Mouse (Mus musculus) left cerebral cortex, adult 2 months (tissue): ENCODE results near the gene Prss53. TPM values are rescaled to one million over a fixed set of nuclear protein-coding genes. Genes with fewer than 3 reads are reported as not detected.
"Not testable (repeated sequence)": the region's sequence is repeated elsewhere in the genome, so short reads cannot be mapped to it uniquely, and the experiment has no call there.

Source experiments
- DNase-seq, 2 experiments: peaks; one replicate each; pipeline ENCODE4 v3.0.0; 2021 to 2022; ENCODE audit warnings: low spot score in 2 of 2, mixed read lengths in 1 of 2; ENCODE audit errors: extremely low spot score in 1 of 2
- H3K27ac ChIP-seq: fragments of 200-600 bp; 2 replicates; pipeline ENCODE4 v1.8.1; 2022
- H3K4me3 ChIP-seq: fragments of 200-600 bp; 2 replicates; pipeline ENCODE4 v1.8.1; 2022
- CTCF ChIP-seq: fragments of 200-600 bp; IDR thresholded peaks from 2 replicates; pipeline ENCODE4 v1.8.1; 2022; ENCODE audit warnings: antibody characterized with exemption, mild to moderate bottlenecking, moderate library complexity
- intact Hi-C: fragments of 180-260 bp; cut with DNase I; formaldehyde crosslinking; loops from one replicate; pipeline ENCODE4 v1.15.1; 2025
- total RNA-seq, 2 experiments: library from RNA; stranded (reverse); gene quantifications; 2 replicates each; pipeline ENCODE4 v1.2.3; 2021

The Prss53 gene
- total RNA-seq, 2 experiments from 2014 or later: 2.1 to 2.8 TPM

DNA sequence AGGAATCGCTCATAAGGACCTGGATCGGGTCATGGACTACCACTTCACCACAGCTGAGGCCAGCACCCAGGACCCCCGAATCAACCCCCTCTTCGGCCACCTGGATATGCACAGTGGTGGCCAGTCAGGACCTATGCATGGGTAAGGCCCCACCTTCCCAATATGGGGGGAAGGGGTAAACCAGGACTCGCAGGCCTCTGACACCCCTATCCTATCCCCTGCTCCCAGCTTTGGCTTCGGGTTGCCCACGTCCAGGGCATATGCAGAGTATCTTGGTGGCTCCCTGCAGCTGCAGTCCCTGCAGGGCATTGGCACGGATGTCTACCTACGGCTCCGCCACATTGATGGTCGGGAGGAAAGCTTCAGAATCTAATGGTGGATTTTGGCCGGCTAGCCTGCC lies 17.2 kb upstream of the Prss53 start:
- Histone ChIP-seq H3K4me3 (no peak overlapping the region), H3K27ac (no peak overlapping the region)
- DNase-seq: no peak
- TF ChIP-seq CTCF: no peak
- intact Hi-C loops: no loop called here

DNA sequence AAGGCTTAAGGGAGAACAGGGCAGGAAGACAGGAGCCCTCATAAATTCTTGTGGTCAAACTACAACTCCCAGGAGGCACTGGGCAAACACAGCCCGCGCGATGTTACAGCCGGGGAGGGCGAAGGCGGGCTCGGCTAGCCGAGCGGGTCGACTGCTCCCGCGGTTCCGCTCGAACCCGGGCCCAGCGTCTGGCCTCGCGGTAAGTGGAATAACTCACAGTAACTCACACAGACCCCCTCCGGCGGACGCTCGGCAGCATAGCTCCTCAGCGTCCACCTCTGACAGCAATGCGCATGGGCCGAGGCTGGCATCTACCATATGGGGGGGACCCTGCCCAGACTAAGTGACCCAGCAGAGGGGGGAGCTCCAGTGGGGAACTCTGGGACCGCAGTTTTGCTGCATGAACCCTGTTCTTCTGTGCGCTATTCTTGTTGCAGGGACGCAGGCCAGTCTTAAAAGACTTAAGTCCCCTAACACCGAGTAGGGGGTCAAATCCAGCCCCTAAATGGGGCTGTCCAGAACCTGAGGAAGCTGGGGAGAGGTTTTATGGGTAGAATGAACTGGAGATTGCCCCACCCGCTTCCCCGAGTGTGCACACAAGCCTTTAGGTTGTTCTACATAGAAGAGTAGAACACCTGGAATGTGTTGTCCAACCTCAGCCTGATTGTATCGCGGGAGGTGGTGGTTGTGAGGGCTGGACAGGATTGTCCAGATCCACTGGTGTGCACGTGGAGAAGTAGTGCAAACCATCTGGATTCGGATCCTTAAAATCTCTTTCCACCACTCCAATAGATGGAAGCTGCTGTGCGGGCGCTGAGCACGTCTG lies 13.4 kb upstream of the Prss53 start, which contains the start of gene Bckdk:
Gene Bckdk, plus strand, starts transcription at position 112 of the 826 bp plus-strand sequence.
- H3K4me3 ChIP-seq: peak within 1 kb of the TSS; percentile 95
- H3K27ac ChIP-seq: peak within 1 kb of the TSS; percentile 96
- TF ChIP-seq CTCF: peak; percentile 8; the same call in 1 of the 2 replicates
- intact Hi-C loops: no loop called here
- DNase-seq: peak; percentile 70 to 78

DNA sequence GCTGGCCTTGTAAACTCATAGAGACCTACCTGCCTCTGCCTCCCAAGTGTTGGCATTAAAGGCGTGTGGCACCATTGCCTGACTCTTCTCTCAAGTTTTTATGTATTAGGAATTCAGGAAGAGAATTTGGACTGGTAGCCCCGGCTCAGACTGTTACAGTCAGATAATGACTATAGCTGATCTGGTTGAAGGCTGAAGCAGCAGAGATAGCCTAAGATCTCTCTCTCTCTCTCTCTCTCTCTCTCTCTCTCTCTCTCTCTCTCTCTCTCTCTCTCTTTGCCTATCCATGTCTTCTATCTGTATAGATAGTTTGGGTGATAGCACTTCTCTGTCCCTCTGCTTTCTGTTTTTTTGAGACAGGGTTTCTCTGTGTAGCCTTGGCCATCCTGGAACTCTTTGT lies 11.0 kb upstream of the Prss53 start:
- no peak for DNase-seq
- intact Hi-C loops: no loop called here
- H3K27ac ChIP-seq: no peak overlapping the region
- H3K4me3 ChIP-seq: no peak overlapping the region
- TF ChIP-seq CTCF: no peak

DNA sequence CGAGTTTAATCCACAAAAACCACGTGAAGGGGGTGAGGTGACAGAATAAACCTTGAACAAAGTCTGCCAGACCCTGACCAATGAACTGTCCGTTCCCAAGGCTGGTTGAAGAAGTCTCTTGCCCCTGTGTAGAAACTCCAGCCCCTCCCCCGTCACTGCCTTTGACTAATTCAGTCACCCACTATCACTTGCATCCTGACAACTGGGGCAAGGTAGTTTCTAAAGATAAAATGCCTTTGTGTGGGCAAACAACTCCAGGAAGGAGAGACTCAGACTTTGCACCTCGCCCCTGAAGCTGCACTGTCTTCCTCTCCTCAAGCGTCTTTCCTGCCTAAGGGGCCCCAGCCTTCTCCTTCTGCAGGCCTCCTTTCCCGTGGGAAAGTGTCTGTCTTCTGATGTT lies 9.2 kb upstream of the Prss53 start:
- intact Hi-C loops: no loop called here
- H3K27ac ChIP-seq: no peak overlapping the region

DNA sequence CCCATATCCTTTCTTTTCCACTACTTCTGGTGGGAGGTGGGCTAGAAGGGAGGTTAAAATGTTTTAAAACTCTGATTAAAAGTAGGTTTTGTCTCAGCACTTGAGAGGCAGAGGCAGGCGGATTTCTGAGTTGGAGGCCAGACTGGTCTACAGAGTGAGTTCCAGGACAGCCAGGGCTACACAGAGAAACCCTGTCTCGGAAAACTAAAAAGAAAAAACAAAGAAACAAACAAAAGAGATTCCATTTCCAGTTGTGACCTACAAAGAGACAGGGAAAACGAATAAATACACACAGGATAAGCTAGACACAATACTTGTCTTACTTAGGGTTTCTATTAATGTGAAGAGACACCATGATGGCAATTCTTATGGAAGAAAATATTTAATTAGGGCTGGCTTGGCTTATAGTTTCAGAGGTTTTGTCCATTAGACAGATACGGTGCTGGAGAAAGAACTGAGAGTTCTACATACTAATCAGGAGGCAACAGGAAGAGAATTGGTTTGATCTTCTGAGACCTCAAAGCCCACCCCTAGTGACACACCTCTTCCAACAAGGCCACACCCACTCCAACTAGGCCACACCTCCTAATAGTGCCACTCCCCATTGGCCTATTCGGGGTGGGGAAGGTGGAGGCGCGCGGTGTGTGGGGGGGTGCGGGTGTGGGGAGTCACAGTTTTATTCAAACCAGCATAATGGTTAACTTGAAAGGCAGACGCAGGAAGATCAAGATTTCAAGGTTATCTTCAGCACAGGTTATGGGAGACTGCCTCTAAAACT lies 7.6 kb upstream of the Prss53 start:
- intact Hi-C loops: no loop called here

More for the DNA sequence above, 9.2 kb upstream of the Prss53 start:
- DNase-seq: no peak
- no peak overlapping the region for H3K4me3 ChIP-seq
- TF ChIP-seq CTCF: no peak

DNA sequence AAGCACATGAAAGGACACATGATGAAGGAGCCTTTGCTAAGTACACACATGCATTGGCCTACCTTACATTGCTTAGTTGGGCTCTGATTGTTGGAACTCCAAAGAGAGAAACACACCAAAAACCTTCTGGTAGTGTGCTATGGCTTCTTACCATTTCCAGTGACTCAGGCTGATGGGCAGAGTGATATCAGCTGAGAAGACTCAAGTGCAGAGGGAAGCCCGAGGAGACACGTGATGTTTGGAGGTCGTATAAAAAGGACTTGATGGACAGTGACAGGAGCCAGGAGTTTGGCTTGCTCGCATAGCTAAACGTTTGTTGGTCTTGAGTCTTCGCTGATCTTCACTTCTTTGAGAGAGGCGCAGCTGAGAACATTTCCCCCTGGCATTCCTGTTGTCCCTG lies 6.8 kb upstream of the Prss53 start:
- Histone ChIP-seq H3K4me3 (no peak overlapping the region), H3K27ac (no peak overlapping the region)
- no peak for DNase-seq
- TF ChIP-seq CTCF: no peak
- intact Hi-C loops: no loop called here

More for the DNA sequence above, 7.6 kb upstream of the Prss53 start:
- TF ChIP-seq CTCF: no peak
- DNase-seq: no peak
- H3K4me3 ChIP-seq: no peak overlapping the region
- H3K27ac ChIP-seq: no peak overlapping the region

DNA sequence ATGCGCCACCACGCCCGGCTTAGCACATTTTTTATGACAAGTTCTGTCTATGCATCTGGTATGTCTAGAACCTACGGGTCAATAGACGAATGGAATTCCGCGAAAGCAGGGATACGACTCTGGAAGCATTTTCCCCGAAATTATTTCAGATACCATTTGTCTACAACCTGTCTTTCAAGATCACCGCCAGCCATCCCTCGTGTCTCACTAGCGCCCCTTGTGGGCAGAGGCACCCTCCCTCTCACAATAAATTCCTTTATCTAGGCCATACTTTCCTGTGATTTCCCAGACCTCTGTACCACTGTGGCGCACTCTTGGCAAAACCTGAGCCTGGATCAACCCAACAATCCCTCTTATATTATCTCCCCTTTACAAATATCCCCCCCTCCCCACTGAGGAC lies 5.6 kb upstream of the Prss53 start:
- intact Hi-C loops: no loop called here
- DNase-seq: peak in 1 of 2 experiments; percentile 51
- H3K27ac ChIP-seq: no peak overlapping the region
- H3K4me3 ChIP-seq: no peak overlapping the region
- TF ChIP-seq CTCF: peak; percentile 76

DNA sequence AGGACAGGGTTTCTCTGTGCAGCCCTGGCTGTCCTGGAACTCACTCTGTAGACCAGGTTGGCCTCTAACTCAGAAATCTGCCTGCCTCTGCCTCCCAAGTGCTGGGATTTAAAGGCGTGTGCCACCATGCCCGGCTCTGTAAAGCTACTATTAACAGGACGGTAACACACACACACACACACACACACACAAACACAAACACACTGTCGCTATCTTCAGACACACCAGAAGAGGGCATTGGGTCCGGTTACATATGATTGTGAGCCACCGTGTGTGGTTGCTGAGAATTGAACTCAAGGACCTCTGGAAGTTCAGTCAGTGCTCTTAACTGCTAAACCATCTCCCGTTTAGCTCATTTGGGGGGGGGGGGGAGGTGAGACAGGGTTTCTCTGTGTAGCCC lies 5.1 kb upstream of the Prss53 start:
- DNase-seq, intact Hi-C loops: not testable (repeated sequence)
- Histone ChIP-seq H3K27ac (peak overlapping the region; percentile 47; the same call in 1 of the 2 replicates), H3K4me3 (peak overlapping the region; percentile 68)

DNA sequence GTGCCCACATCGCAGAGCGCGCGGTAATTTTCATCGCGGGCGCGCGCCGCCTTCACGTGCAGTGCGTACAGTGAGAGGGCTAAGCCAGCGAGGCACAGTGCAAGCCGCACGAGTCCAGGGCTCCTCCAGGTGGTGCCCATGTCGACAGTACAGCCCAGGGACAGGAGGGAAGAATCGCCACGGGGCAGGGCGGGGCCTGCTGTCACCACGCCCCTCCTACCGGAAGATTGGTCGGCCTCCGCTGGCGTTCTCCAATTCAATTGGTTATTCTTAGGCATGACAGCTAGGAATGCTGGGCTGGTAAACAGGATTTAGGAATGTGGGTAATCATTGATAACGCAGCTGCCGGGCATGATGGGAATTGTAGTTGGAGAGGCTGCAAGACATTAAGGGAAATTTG lies 4.7 kb upstream of the Prss53 start, which contains the start of the genes Gm21974 and Vkorc1:
Gene Gm21974, minus strand, starts transcription at position 13 of the 400 bp plus-strand sequence.
Gene Vkorc1, minus strand, starts transcription at position 176 of the 400 bp plus-strand sequence.
- Histone ChIP-seq H3K27ac (peak within 1 kb of the TSS; percentile 78), H3K4me3 (peak within 1 kb of the TSS; percentile 68)
- intact Hi-C loops: no loop called here
- peak; percentile 89 to 93 for DNase-seq
- TF ChIP-seq CTCF: peak; percentile 15

DNA sequence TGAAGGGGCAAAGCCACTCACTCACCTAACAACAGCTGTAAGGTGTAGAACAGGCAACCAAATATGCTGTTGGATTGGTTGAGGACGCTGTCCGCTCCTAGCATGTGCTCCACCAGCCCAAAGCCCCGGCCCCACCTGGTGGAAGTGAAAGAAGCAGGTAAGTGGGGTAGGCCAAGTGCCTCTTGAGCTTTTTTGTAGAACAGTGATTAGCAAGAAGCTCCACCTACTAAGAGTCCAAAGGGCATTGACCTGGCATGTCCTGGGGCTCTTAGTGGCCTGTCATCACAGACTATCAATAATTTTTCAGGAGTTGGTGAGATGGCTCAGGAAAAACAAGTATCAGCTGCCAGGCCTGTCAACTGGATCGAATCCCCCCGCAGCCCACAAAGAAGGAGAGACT lies 3.7 kb upstream of the Prss53 start:
- Histone ChIP-seq H3K4me3 (peak overlapping the region; percentile 68; the same call in 1 of the 2 replicates), H3K27ac (no peak overlapping the region)
- intact Hi-C loops: no loop called here
- DNase-seq: no peak
- no peak for TF ChIP-seq CTCF

DNA sequence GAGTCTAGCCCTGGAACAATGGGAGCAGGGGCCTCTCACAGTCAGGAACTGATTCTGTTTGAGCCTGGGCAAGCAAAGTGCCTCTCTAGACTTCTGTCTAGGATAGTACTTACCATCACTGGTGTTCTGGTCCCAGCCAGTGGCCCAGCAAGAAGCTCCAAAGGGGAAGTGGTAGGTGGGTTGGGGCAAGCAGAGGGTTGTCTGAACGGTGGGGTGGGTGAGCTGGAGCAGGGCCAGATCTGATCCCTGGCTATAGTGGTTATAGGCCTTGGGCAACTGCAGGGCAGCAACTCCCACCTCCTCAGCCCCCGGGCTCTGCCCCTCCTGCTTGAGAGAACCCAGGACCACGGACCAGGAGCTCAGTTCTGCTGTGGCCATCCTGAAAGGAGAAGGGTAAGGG lies 1.9 kb downstream of the Prss53 start:
- intact Hi-C loops: no loop called here
- no peak for TF ChIP-seq CTCF
- H3K27ac ChIP-seq: no peak overlapping the region
- DNase-seq: no peak
- no peak overlapping the region for H3K4me3 ChIP-seq

DNA sequence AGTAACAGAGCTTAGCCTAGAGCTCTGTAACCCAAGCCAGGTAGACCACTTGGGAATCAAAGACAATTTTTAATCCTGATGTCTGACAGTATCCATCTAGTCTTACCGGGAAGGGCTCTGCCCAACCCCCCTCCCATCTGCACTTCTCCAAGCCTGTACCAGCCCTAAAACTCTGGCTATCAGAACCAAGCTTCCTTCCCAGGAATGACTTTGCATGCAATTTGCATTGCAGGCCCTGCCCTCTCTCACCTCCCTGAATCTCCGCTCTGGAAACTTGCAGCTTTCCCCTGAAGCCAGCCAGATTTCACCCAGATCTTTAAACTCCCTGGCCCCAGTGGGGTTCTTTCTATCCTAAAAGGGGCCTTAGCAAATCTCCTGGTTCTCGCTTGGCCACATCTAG lies 3.0 kb downstream of the Prss53 start:
- Histone ChIP-seq H3K27ac (no peak overlapping the region), H3K4me3 (no peak overlapping the region)
- TF ChIP-seq CTCF: no peak
- no peak for DNase-seq
- intact Hi-C loops: no loop called here
